Mouse (Mus musculus): ENCODE data around the gene E2f6. TPM values are rescaled to one million over a fixed set of nuclear protein-coding genes. Genes with fewer than 3 reads are reported as not detected.

The E2f6 gene
- total and polyA plus RNA-seq, 3 experiments, result 35.4 to 67.0 TPM; not detected in 1

DNA sequence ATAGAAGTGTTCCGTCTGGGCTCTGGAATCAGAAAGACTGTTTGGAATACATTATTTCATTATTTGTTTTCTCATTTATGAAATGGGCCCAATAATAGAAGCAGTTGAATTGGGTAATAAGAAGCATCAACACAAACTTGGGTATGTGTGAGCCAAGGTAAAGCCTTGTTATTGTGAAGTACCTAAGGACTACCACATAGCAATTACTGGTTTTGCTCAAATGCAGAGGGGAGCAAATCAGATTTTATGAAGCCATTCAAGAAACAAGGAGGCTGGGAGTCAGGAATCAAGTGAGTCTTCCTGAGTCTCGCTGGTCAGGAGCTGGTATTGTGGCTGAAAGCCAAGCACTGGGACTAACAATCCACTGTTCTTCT lies 45.5 kb downstream of the E2f6 start:
- Histone ChIP-seq H3K79me2 (ENCODE audit: control insufficient read depth, insufficient read depth, low read length, poor library complexity) (no peaks in the 10 kb centered on the region), H3K9me3 (replicated peaks; ENCODE audit: insufficient read depth, low read length) (no peaks in the 10 kb centered on the region), H3K9ac (ENCODE audit: control insufficient read depth, low read depth, low read length, poor library complexity, severe bottlenecking) (no peak overlapping the region), H3K27me3 (ENCODE audit: control insufficient read depth in 1 of 2, insufficient read depth in 2 of 2, low read length in 2 of 2) (0 out of 4 replicates have a peak, but pooled peaks cover 0 to 1% of the 10 kb centered on the region in 2 experiments), H3K36me3 (ENCODE audit: control insufficient read depth in 1 of 2, insufficient read depth in 2 of 2, low read length in 2 of 2) (peaks cover 0 to 17% of the 10 kb centered on the region in 2 experiments; a peak in 2 of 4 replicates), H3K4me3 (ENCODE audit: control insufficient read depth in 1 of 2, insufficient read depth in 1 of 2, low read depth in 2 of 2, low read length in 2 of 2) (no peak overlapping the region), H3K27ac (ENCODE audit: control insufficient read depth, low read depth, low read length) (no peak overlapping the region), H3K4me1 (ENCODE audit: control insufficient read depth in 1 of 2, insufficient read depth in 2 of 2, low read length in 2 of 2) (peaks cover 20 to 26% of the 10 kb centered on the region in 2 experiments)
- no peak for DNase-seq (ENCODE audit: low read depth, low spot score)
- TF ChIP-seq UBTF (IDR thresholded peaks at IDR 0.05; ENCODE audit: borderline replicate concordance, insufficient read depth, low read depth, low read length) (no peak), MYC (IDR thresholded peaks at IDR 0.05; ENCODE audit: low read depth, low read length) (no peak), MAFK (IDR thresholded peaks at IDR 0.05; ENCODE audit: borderline replicate concordance, low read depth, low read length) (no peak), ZKSCAN1 (IDR thresholded peaks at IDR 0.05; ENCODE audit: low read depth, low read length) (no peak), TAL1 (IDR thresholded peaks at IDR 0.05; ENCODE audit: low read length) (no peak), RCOR1 (IDR thresholded peaks at IDR 0.05; ENCODE audit: low read depth, low read length) (no peak), USF1 (IDR thresholded peaks at IDR 0.05; ENCODE audit: low read depth, low read length) (no peak), NRF1 (IDR thresholded peaks at IDR 0.05; ENCODE audit: insufficient read depth, low read depth, low read length, poor library complexity, severe bottlenecking) (no peak), TBP (IDR thresholded peaks at IDR 0.05; ENCODE audit: low read depth, low read length) (no peak), POLR2A (IDR thresholded peaks at IDR 0.05; ENCODE audit: control insufficient read depth in 1 of 2, insufficient read depth in 1 of 2, low read depth in 1 of 2, low read length in 2 of 2, poor library complexity in 1 of 2) (no peak), ZMIZ1 (IDR thresholded peaks at IDR 0.05; ENCODE audit: low read depth, low read length) (no peak), GABPA (IDR thresholded peaks at IDR 0.05; ENCODE audit: low read depth, low read length) (no peak), RAD21 (IDR thresholded peaks at IDR 0.05; ENCODE audit: low read depth, low read length) (no peak)

DNA sequence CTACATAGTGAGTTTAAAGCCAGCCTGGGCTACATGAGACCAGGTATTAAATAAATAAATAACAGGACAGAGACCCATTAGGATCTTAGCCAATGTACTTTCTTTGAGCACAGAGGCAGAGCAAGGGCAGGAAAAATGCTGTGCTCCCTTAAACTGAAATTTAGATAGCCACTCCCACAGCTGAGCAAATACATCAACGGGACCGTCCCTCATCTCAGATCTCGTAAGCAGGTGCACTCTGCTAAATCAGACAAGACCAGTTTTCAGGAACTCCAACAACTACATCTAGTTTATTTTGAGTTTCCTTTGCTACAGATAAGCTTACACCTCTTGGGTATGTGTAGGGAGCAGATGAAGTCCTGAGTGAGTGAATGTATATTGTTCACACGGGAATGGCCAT lies 47.3 kb downstream of the E2f6 start:
- Histone ChIP-seq H3K79me2 (ENCODE audit: control insufficient read depth, insufficient read depth, low read length, poor library complexity) (no peaks in the 10 kb centered on the region), H3K36me3 (ENCODE audit: control insufficient read depth in 1 of 2, insufficient read depth in 2 of 2, low read length in 2 of 2) (peaks cover 0 to 14% of the 10 kb centered on the region in 2 experiments; a peak in 2 of 4 replicates), H3K9ac (ENCODE audit: control insufficient read depth, low read depth, low read length, poor library complexity, severe bottlenecking) (no peak overlapping the region), H3K4me1 (ENCODE audit: control insufficient read depth in 1 of 2, insufficient read depth in 2 of 2, low read length in 2 of 2) (peaks cover 16 to 23% of the 10 kb centered on the region in 2 experiments), H3K27me3 (ENCODE audit: control insufficient read depth in 1 of 2, insufficient read depth in 2 of 2, low read length in 2 of 2) (peaks cover 2 to 4% of the 10 kb centered on the region in 2 experiments; a peak in 3 of 4 replicates), H3K4me3 (ENCODE audit: control insufficient read depth in 1 of 2, insufficient read depth in 1 of 2, low read depth in 2 of 2, low read length in 2 of 2) (no peak overlapping the region), H3K27ac (ENCODE audit: control insufficient read depth, low read depth, low read length) (no peak overlapping the region), H3K9me3 (replicated peaks; ENCODE audit: insufficient read depth, low read length) (no peaks in the 10 kb centered on the region)
- TF ChIP-seq ETS1 (IDR thresholded peaks at IDR 0.05; ENCODE audit: low read depth, low read length), result peak; percentile 13; the same call in 1 of the 2 replicates
- no peak for TF ChIP-seq MAX (IDR thresholded peaks at IDR 0.05; ENCODE audit: low read length)
- TF ChIP-seq NELFE (IDR thresholded peaks at IDR 0.05; ENCODE audit: low read depth, low read length), result no peak
- DNase-seq (ENCODE audit: low read depth, low spot score), result peak; percentile 28
